Mouse (Mus musculus) liver, embryonic 13.5 days (tissue): ENCODE results near the gene Kiss1r. TPM values are rescaled to one million over a fixed set of nuclear protein-coding genes. Genes with fewer than 3 reads are reported as not detected.
A peak's percentile ranks its signal among the peaks of the same experiment; 100 is the strongest.

Experiments used
- ATAC-seq: fragments of 200-750 bp; cut with Nextera tagmentation; 2 replicates; pipeline ENCODE4 v1.8.0; 2017; ENCODE audit warnings: low read depth, mild to moderate bottlenecking, moderate number of reproducible peaks, moderate library complexity
- DNase-seq: peaks from one replicate; pipeline ENCODE4 v3.0.0; 2022
- H3K27ac ChIP-seq: fragments of 300-500 bp; sonication (generic); 2 replicates; pipeline ENCODE4 v1.5.1; 2015; ENCODE audit warnings: moderate library complexity, mild to moderate bottlenecking, inconsistent platforms
- H3K27me3 ChIP-seq: fragments of 300-500 bp; sonication (generic); 2 replicates; pipeline ENCODE4 v1.6.1; 2015; ENCODE audit warnings: mild to moderate bottlenecking, inconsistent platforms
- H3K36me3 ChIP-seq: fragments of 300-500 bp; sonication (generic); 2 replicates; pipeline ENCODE4 v1.6.1; 2015; ENCODE audit warnings: mild to moderate bottlenecking, inconsistent platforms
- H3K4me1 ChIP-seq: fragments of 300-500 bp; sonication (generic); replicated peaks from 2 replicates; pipeline ENCODE4 v1.6.1; 2015; ENCODE audit warnings: inconsistent platforms
- H3K4me2 ChIP-seq: fragments of 300-500 bp; sonication (generic); 2 replicates; pipeline ENCODE4 v1.6.1; 2015; ENCODE audit warnings: inconsistent platforms, mild to moderate bottlenecking, moderate library complexity
- H3K4me3 ChIP-seq: fragments of 300-500 bp; sonication (generic); replicated peaks from 2 replicates; pipeline ENCODE4 v1.5.1; 2015; ENCODE audit warnings: mild to moderate bottlenecking, inconsistent platforms
- H3K9ac ChIP-seq: fragments of 300-500 bp; sonication (generic); 2 replicates; pipeline ENCODE4 v1.6.1; 2015; ENCODE audit warnings: mild to moderate bottlenecking, inconsistent platforms
- H3K9me3 ChIP-seq: fragments of 300-500 bp; sonication (generic); replicated peaks from 2 replicates; pipeline ENCODE4 v1.6.1; 2016; ENCODE audit warnings: inconsistent platforms
- WGBS: fragments of 180-500 bp; shearing (Covaris S2); methylation state at CpG from one replicate; pipeline ENCODE4 v1.1.7; 2015; ENCODE audit not compliant: insufficient replicate concordance; 5-methylcytosine and 5-hydroxymethylcytosine counted together
- polyA plus RNA-seq: library from polyadenylated mRNA; unstranded; fragments of >200 nt; fragmentation: Nextera tagmentation; extraction: Ambion mirVana; gene quantifications from 2 replicates; pipeline ENCODE4 v1.2.1, GENCODE M21; 2015

Gene Kiss1r
- polyA plus RNA-seq, 1 experiment from 2014 or later = 0.28 TPM

DNA sequence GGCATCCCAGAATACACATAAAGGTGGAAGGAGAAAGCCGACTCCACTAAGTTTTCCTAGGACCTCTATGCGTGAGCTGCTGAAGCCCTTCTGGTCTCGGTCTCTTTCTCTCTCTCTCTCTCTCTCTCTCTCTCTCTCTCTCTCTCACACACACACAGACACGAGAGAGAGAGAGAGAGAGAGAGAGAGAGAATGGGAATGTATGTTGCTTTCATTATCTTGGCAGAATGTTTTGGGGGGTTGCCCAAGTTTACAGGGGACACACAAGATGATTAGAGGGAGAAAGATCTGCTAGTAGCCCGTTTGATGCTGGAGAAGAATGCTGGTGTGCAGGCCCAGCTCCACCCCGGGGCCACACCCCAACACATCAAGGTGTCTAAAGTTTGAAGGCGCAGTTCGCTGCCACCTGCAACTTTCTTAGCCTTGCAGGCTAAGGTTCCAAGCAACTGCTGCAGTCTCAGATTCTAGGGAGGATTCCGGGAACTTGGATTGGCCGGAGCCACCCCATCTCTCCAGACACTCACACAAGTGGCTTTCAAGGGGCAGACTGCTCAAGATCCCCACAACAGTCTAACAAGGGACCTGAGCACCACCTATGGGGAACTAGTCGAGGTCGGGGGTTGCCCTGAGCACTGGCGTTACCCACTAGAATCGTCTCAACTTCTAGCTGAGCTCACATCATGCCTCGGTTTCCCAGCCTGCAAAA is 9.2 kb downstream of the Kiss1r start:
- Histone ChIP-seq H3K9me3 (no peaks in the 10 kb centered on the region), H3K4me1 (peaks cover 69% of the 10 kb centered on the region), H3K4me2 (peak overlapping the region; percentile 84), H3K4me3 (peak overlapping the region; percentile 85), H3K36me3 (peaks cover 7% of the 10 kb centered on the region), H3K27ac (peak overlapping the region; percentile 88), H3K9ac (peak overlapping the region; percentile 84), H3K27me3 (peaks cover 27% of the 10 kb centered on the region)
- WGBS = 10% methylated on average over 15 of the region's 15 CpGs
- peak; percentile 2; the same call in 1 of the 2 replicates for ATAC-seq
- DNase-seq = no peak

DNA sequence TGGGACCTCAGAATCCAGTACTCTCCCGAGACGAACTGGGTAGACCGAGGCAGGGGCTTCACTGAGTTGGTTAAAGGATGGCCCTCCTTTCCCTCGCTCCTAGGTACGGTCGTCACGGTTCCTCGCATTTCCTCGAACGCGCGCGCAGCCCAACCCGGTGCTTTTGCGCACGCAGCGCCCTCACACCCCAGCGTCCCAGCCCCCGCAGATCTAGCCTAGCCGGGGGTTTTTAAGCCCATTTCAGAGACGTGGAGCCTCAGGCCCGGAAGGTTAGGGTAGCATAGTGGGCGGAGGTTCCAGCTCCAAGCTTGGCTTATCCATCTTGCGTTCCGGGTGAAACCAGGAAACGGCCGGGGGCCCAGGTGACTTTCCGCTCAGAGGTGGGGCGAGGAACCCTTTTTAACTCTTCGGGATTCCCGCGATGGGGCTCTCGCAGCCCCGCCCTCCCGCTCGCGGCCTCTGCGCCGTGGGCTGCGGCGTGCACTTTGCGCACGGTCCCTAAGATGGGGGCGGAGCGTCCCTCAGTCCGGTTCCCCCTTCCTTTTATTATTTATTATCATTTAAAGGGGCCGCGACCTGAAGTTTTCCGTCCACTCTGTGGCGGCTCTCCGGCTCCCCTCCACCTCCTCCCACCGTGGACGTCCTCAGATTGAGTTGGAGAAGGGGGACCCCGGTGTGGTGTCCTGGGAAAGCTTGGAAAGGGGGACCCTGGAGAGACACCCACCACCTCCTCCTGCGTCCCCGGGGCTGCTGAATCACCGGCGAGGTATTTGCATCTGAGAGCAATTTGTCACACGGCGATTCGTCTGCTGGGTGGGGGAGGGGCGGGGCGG is 9.9 kb downstream of the Kiss1r start, which contains the start of gene Arid3a:
Gene Arid3a (plus strand): TSS at position 553 of the 833 bp plus-strand sequence.
- H3K27me3 ChIP-seq = peaks cover 19% of the 10 kb centered on the region
- peak within 1 kb of the TSS; percentile 84 for H3K9ac ChIP-seq
- H3K27ac ChIP-seq = peak within 1 kb of the TSS; percentile 88
- peaks cover 14% of the 10 kb centered on the region for H3K36me3 ChIP-seq
- no peaks in the 10 kb centered on the region for H3K9me3 ChIP-seq
- peaks cover 69% of the 10 kb centered on the region for H3K4me1 ChIP-seq
- peak within 1 kb of the TSS; percentile 84 for H3K4me2 ChIP-seq
- ATAC-seq (peak; percentile 69), DNase-seq (peak; percentile 86)
- H3K4me3 ChIP-seq = peak within 1 kb of the TSS; percentile 85
- WGBS = under 1% methylated on average over 63 of the region's 63 CpGs

DNA sequence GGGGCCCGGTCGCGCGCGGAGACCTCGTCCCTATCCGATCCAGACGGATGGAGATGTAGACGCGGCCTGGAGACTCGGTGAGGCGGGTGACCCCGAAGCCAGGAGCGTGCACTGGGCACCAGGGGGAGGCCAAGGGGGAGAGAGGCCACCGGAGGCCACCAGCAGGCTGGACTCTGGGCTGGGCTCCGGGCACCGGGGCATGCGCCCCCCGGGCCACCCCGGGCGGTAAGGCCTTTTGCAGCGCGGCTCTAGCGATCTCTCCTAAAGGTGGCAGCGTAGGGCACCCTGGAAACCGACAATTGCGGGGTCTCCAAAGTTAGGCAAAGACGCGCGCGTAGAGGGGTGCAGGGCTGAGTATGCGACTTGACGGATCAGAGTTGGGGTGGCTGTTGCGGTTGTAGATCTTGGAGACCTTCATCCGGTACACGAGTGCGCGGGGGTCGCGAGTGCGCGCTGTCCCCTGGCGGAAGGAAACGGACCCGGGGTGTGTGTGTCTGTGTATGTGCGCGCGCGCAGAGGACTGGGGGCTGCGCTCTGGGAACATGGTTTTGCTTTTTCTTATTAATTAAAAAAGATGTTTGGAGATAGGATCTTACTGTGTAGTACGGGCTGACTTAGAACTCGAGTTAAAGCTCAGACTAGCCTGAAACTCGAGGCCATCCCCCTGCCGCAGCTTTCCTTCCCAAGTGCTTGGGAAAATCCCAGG is 10.7 kb downstream of the Kiss1r start:
- peaks cover 12% of the 10 kb centered on the region for H3K27me3 ChIP-seq
- H3K36me3 ChIP-seq = peaks cover 22% of the 10 kb centered on the region
- peak overlapping the region; percentile 85 for H3K4me3 ChIP-seq
- peak; percentile 48 for DNase-seq
- peak overlapping the region; percentile 88 for H3K27ac ChIP-seq
- peak; percentile 39 for ATAC-seq
- no peaks in the 10 kb centered on the region for H3K9me3 ChIP-seq
- H3K9ac ChIP-seq = peak overlapping the region; percentile 84
- peaks cover 75% of the 10 kb centered on the region for H3K4me1 ChIP-seq
- peak overlapping the region; percentile 84 for H3K4me2 ChIP-seq
- under 1% methylated on average over 54 of the region's 54 CpGs for WGBS

DNA sequence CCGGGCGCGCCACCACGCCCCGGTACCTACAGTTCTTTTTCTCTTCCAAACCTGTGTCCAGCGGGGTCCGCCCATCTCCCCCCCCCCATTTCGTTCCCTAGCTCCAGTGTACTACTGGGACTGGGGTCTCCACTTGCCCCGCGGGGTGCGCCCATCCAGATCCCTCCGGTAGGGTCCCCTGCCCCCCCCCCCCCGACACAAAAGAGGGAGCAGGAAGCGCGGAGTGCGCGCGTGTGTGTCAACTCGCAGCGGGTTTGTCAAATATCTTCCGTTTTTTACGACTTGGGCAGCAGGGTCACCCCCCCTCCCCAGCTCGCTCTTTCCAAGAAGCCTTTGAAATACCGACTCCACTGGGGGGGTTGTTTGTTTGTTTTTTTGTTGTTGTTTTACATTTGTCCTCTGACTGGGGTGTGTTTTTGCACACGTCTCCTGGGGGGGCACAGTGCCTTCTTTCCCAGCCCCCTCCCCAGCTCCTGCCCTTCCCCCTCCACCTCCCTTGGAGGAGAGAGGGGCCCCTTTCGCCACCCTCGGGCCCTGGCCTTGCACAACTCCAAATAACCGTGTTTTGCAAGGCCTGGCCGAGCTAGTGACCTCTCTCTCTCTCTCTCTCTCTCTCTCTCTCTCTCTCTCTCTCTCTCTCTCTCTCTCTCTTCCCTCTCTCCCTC is 11.4 kb downstream of the Kiss1r start:
- Histone ChIP-seq H3K9me3 (no peaks in the 10 kb centered on the region), H3K36me3 (peaks cover 29% of the 10 kb centered on the region), H3K4me1 (peaks cover 81% of the 10 kb centered on the region), H3K27me3 (peaks cover 5% of the 10 kb centered on the region), H3K4me2 (peak overlapping the region; percentile 84), H3K9ac (peak overlapping the region; percentile 84), H3K4me3 (peak overlapping the region; percentile 85), H3K27ac (peak overlapping the region; percentile 88)
- DNase-seq (no peak), ATAC-seq (no peak)
- 1% methylated on average over 29 of the region's 29 CpGs for WGBS

DNA sequence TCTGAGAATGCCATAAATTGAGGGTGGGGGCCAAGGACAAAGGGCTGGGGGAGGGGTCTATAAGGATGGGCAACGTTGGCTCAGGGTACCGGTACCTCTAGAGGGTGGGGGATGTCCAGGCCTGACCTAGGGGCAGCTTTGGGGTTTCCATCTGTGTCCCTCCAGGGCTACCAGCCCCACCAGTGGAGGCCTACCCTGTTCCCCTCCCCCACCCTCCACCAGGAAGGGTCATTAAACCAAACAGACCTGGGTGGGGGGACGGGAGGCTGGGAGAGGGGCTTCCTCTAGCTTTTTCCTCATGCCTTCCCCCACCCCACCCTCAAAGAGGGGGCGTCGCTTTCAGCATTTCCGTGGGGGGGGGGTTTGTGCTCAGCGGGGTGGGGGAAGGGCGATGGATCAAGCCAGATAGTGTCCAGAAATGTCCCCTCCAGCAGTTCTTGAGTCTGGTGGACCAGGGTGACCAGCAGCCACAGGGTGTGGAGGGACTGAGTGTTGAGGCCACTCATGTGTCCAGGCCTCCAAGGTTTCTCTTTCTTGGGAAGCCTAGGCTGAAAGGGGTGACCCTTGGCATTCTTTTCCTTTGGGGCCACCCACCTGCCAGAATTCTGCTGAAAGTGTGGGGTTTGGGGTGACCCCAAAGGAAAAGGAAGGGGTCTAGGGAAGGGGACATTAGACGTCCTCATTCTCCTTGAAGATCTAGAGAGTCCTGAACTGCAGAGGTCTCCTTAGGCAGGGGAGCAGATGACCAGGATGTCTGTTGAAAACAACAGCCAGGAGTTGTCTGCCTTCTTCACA is 12.3 kb downstream of the Kiss1r start:
- peaks cover 38% of the 10 kb centered on the region for H3K36me3 ChIP-seq
- H3K9ac ChIP-seq = peak overlapping the region; percentile 54
- peak overlapping the region; percentile 85 for H3K4me3 ChIP-seq
- H3K27me3 ChIP-seq = no peaks in the 10 kb centered on the region
- peak overlapping the region; percentile 88 for H3K27ac ChIP-seq
- WGBS = 25% methylated on average over 9 of the region's 9 CpGs
- H3K4me2 ChIP-seq = peak overlapping the region; percentile 84
- no peaks in the 10 kb centered on the region for H3K9me3 ChIP-seq
- DNase-seq = no peak
- no peak for ATAC-seq
- H3K4me1 ChIP-seq = peaks cover 87% of the 10 kb centered on the region

DNA sequence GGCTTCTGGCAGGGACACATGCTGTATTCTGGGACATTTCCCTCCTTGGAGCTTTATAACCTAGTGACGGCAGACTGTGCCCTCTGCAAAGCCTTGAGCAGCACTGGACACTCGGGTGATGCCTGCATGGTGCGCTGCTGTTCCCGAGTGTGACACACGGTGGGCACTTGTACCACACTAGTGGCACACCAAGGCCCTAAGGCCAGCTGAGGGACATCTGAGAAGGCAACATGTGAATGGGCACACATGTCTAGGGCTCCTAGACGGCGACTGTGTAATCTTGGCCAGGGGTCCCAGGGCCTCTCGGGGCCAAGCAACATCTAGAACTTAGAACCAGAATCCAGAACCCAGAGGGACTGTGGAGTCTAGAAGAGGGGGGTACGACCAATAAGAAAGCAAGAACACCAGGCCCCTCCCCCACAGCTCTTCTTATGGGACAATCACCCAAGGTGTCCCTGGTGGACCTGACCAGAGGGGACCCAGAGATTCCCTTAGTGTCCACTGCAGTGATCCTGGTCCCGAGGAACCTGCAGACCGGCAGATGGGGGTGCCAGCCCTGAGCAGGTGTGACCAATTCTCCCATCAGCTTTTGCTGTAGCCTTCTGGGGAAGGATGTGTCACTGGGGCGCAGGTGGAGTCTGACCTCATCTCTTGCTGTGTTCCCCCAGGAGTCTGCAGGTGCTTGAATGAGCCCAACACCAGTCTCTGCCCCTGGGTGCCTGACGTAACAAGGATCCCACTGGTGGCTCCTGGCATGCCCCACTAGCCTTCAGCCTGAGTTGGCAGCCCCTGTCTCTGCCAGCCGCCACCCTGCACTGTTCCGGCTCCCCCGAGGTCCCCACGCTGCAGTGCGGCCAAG is 13.4 kb downstream of the Kiss1r start:
- WGBS = 83% methylated on average over 18 of the region's 18 CpGs
- H3K27ac ChIP-seq = peak overlapping the region; percentile 88; the same call in 1 of the 2 replicates
- no peaks in the 10 kb centered on the region for H3K9me3 ChIP-seq
- no peak overlapping the region for H3K9ac ChIP-seq
- H3K36me3 ChIP-seq = peaks cover 49% of the 10 kb centered on the region
- H3K4me1 ChIP-seq = peaks cover 93% of the 10 kb centered on the region
- H3K4me2 ChIP-seq = peak overlapping the region; percentile 84
- ATAC-seq = no peak
- 0 out of 2 replicates have a peak overlapping the region, but pooled peaks have one; percentile 85 for H3K4me3 ChIP-seq
- no peaks in the 10 kb centered on the region for H3K27me3 ChIP-seq
- DNase-seq = no peak

DNA sequence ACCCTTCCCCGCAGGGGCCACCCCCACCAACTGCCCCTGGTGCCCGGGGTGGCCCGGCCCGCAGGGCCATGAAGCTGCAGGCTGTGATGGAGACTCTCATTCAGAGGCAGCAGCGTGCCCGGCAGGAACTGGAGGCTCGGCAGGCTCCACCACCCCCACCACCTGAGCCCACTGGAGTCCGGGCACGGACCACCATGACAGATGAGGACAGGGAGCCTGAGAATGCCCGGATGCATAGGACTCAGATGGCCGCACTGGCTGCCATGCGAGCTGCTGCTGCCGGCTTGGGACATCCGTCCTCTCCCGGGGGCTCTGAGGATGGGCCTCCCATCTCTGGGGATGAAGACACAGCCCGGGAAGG is 14.0 kb downstream of the Kiss1r start:
- ATAC-seq = no peak
- H3K4me3 ChIP-seq = no peak overlapping the region
- no peaks in the 10 kb centered on the region for H3K27me3 ChIP-seq
- no peak overlapping the region for H3K4me2 ChIP-seq
- WGBS = 87% methylated on average over 16 of the region's 16 CpGs
- peaks cover 52% of the 10 kb centered on the region for H3K36me3 ChIP-seq
- H3K9me3 ChIP-seq = no peaks in the 10 kb centered on the region
- H3K4me1 ChIP-seq = peaks cover 95% of the 10 kb centered on the region
- H3K9ac ChIP-seq = no peak overlapping the region
- no peak for DNase-seq
- H3K27ac ChIP-seq = no peak overlapping the region

DNA sequence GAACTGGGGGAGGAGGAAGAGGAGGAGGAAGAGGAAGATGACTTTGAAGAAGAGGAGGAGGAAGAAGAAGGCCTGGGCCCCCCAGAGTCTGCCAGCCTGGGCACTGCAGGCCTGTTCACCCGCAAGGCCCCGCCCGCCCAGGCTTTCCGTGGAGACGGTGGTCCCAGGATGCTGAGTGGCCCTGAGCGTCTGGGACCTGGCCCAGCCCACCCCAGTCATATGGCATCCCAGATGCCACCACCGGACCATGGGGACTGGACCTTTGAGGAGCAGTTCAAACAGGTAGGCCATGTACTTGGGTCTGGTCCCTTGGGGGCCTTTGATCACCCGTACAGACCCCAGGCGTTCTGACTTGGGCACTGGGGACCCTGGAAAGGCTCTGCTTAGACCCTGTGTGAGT is 15.0 kb downstream of the Kiss1r start:
- H3K27me3 ChIP-seq = no peaks in the 10 kb centered on the region
- H3K27ac ChIP-seq = no peak overlapping the region
- WGBS = 57% methylated on average over 9 of the region's 9 CpGs
- peaks cover 52% of the 10 kb centered on the region for H3K36me3 ChIP-seq
- no peak overlapping the region for H3K4me2 ChIP-seq
- ATAC-seq (no peak), DNase-seq (no peak)
- no peak overlapping the region for H3K9ac ChIP-seq
- no peak overlapping the region for H3K4me3 ChIP-seq
- H3K9me3 ChIP-seq = no peaks in the 10 kb centered on the region
- peaks cover 95% of the 10 kb centered on the region for H3K4me1 ChIP-seq

DNA sequence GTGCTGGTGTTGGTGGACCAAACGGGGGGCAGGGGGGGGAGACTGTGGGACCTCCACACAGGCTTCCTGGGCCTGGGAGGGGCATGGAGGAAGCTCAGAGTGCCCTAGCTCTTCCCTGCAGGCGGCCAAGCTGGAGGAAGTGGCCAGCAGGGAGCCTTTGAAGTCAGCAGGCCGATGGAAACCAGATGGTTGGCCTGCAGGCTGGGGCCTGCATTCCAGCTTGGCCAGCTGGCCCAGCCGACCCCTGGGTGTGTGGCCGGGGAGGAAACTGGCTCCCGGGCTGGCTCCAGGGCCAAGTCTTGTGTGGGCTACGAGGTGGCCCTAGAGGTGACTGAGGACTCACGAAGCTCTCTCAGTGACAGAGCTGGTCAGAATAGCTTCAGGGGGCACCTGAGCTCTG is 16.0 kb downstream of the Kiss1r start:
- 69% methylated on average over 8 of the region's 8 CpGs for WGBS
- no peaks in the 10 kb centered on the region for H3K27me3 ChIP-seq
- ATAC-seq = no peak
- peaks cover 96% of the 10 kb centered on the region for H3K4me1 ChIP-seq
- peak overlapping the region; percentile 39; the same call in 1 of the 2 replicates for H3K27ac ChIP-seq
- 0 out of 2 replicates have a peak overlapping the region, but pooled peaks have one; percentile 8 for H3K4me2 ChIP-seq
- no peak overlapping the region for H3K9ac ChIP-seq
- H3K9me3 ChIP-seq = no peaks in the 10 kb centered on the region
- no peak overlapping the region for H3K4me3 ChIP-seq
- no peak for DNase-seq
- peaks cover 52% of the 10 kb centered on the region for H3K36me3 ChIP-seq
